Mouse (Mus musculus) midbrain, embryonic 15.5 days (tissue): ENCODE results near the gene Ppp1r1b. TPM values are rescaled to one million over a fixed set of nuclear protein-coding genes. Genes with fewer than 3 reads are reported as not detected.
A peak's percentile ranks its signal among the peaks of the same experiment; 100 is the strongest.

Source experiments
- ATAC-seq: fragments of 200-750 bp; cut with Nextera tagmentation; replicated peaks from 2 replicates; pipeline ENCODE4 v1.8.0; 2017; ENCODE audit warnings: moderate TSS enrichment
- H3K27ac ChIP-seq: fragments of 300-500 bp; sonication (generic); 2 replicates; pipeline ENCODE4 v1.5.1; 2015; ENCODE audit warnings: mild to moderate bottlenecking, inconsistent platforms
- H3K27me3 ChIP-seq: fragments of 300-500 bp; sonication (generic); replicated peaks from 2 replicates; pipeline ENCODE4 v1.6.1; 2015; ENCODE audit warnings: inconsistent platforms
- H3K36me3 ChIP-seq: fragments of 300-500 bp; sonication (generic); replicated peaks from 2 replicates; pipeline ENCODE4 v1.6.1; 2015; ENCODE audit warnings: inconsistent platforms
- H3K4me1 ChIP-seq: fragments of 300-500 bp; sonication (generic); 2 replicates; pipeline ENCODE4 v1.6.1; 2015; ENCODE audit warnings: inconsistent platforms
- H3K4me2 ChIP-seq: fragments of 300-500 bp; sonication (generic); 2 replicates; pipeline ENCODE4 v1.6.1; 2015; ENCODE audit warnings: inconsistent platforms, mild to moderate bottlenecking, moderate library complexity
- H3K4me3 ChIP-seq: fragments of 300-500 bp; sonication (generic); 2 replicates; pipeline ENCODE4 v1.5.1; 2015; ENCODE audit warnings: mild to moderate bottlenecking, inconsistent platforms
- H3K9ac ChIP-seq: fragments of 300-500 bp; sonication (generic); 2 replicates; pipeline ENCODE4 v1.6.1; 2015; ENCODE audit warnings: mild to moderate bottlenecking, inconsistent platforms
- H3K9me3 ChIP-seq: fragments of 300-500 bp; sonication (generic); 2 replicates; pipeline ENCODE4 v1.6.1; 2016; ENCODE audit warnings: inconsistent platforms
- WGBS: fragments of 180-500 bp; shearing (Covaris S2); methylation state at CpG from one replicate; pipeline ENCODE4 v1.1.7; 2015; ENCODE audit warnings: mixed read lengths; 5-methylcytosine and 5-hydroxymethylcytosine counted together
- polyA plus RNA-seq: library from polyadenylated mRNA; unstranded; fragments of >200 nt; fragmentation: Nextera tagmentation; extraction: Ambion mirVana; gene quantifications from 2 replicates; pipeline ENCODE4 v1.2.1, GENCODE M21; 2015

Gene Ppp1r1b
- 2.0 and 4.0 TPM in 2 replicates for polyA plus RNA-seq

DNA sequence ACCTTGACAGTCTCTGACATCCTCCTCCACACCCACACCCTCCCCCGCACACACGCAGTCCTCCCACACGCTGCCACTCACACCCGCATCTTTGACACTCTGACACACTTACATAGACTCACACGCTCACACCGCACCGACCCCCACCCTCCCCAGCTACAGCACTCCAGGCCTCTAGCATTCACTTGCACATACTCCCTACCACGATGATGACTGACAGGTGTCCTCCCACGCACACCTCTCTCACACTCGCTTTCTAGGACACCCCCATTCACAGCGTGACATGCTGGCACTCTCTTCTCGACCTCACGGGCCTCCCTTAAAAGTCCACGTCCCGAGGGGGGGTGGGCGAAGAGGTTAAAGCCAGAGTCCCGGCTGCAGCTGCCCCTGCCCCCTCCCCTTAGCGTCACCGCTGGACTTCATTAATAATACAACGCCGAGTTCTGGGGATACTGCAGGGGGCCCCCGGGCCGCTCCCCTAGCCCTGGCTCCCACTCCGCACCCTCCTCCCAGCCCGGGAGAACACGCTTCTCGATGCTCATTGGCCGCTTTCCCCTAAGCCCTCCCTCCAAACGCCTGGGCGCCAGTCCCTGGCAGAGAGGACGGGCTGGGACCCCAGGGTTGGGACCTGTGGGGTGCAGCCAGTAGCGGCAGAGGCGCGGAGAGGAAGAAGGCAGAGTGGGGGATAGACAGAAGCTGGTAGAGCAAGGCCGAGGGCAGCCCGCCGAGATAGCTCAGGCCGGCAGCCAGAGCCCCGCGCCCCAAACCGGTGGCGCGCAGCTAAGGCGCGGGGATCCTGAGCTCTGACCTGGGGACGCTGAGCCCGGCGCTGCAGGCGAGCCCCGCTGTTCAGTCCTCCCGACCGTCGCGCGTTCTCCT is at the start of gene Ppp1r1b:
TSS of gene Ppp1r1b (plus strand) at position 322 of the 879 bp plus-strand sequence.
- no peaks in the 10 kb centered on the region for H3K9me3 ChIP-seq
- H3K36me3 ChIP-seq: no peaks in the 10 kb centered on the region
- H3K9ac ChIP-seq: peak within 1 kb of the TSS; percentile 54
- 2% methylated on average over 48 of the region's 55 CpGs for whole genome bisulfite sequencing
- peak within 1 kb of the TSS; percentile 58 for H3K4me3 ChIP-seq
- H3K4me2 ChIP-seq: peak within 1 kb of the TSS; percentile 99
- peaks cover 72% of the 10 kb centered on the region for H3K27me3 ChIP-seq
- peaks cover 20% of the 10 kb centered on the region for H3K4me1 ChIP-seq
- ATAC-seq: peak; percentile 72
- no peak within 1 kb of the TSS for H3K27ac ChIP-seq

DNA sequence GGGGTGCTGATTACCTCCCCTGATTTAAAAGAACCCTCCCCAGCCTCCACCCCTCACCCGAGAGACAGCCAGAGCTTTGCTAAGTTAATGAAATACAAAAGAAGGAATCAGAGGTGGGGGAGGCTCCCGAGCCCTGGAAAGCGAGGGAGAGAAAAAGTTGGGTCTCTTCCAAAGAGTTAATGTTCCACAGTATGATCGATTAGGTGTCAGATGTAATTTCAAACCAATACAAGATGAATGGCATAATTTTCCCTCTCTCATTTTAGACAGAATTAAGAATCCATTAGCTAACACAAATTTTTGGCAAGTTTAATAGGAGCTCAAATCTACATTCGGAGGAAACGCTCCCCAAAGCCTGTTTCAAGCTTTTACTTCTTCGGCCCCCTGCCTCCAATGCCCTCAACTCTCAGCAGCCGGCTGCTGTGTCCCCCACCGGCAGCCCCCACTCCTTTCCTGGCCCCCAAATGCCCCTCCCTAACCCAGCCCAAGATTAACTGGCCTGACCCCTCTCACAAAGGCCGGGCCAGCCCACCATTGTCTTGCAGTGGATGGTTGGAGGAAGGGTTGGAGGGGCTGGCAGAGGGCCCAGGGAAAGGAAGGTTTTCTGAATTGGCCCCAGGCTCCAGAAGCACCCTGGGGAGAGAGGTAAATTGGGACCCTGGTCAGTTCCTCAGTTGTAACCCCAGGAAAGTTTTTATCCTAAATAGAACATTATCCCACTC is 49.6 kb upstream of the Ppp1r1b start:
- no peak overlapping the region for H3K9ac ChIP-seq
- 5% methylated on average over 10 of the region's 10 CpGs for WGBS
- no peaks in the 10 kb centered on the region for H3K9me3 ChIP-seq
- H3K36me3 ChIP-seq: no peaks in the 10 kb centered on the region
- peaks cover 16% of the 10 kb centered on the region; the same call in 1 of the 2 replicates for H3K27me3 ChIP-seq
- peaks cover 30% of the 10 kb centered on the region for H3K4me1 ChIP-seq
- ATAC-seq: no peak
- H3K4me2 ChIP-seq: no peak overlapping the region
- no peak overlapping the region for H3K27ac ChIP-seq
- H3K4me3 ChIP-seq: no peak overlapping the region

DNA sequence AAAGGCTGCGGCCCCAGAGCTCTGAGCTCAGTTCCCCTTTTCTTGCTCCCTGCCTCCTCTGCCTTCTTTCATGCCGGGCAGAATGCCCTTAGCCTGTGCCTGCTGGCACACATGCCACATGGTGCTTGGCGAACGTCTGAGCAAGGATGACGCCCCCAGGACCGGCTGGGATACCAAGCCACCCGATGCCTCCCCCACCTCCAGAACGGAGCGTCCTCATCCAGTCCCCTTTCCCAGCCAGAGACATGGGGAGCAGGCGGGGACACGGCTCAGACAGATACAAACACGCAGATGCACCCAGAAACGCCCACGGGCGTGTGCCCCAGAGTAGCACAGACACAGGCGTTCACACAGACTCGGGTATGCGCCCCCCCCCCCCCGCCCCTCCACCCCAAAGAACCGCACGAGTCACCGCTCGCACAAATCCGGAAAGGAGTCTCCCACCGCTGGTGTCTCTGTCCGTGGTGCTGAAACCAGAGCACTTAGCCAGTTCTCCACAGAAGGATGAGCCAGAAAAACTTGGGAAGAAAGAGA is 34.3 kb upstream of the Ppp1r1b start:
- no peak for ATAC-seq
- Histone ChIP-seq H3K27ac (no peak overlapping the region), H3K4me1 (peaks cover 10% of the 10 kb centered on the region; the same call in 1 of the 2 replicates), H3K9ac (no peak overlapping the region), H3K36me3 (no peaks in the 10 kb centered on the region), H3K4me2 (peak overlapping the region; percentile 3; the same call in 1 of the 2 replicates), H3K4me3 (no peak overlapping the region), H3K27me3 (peaks cover 77% of the 10 kb centered on the region), H3K9me3 (no peaks in the 10 kb centered on the region)
- WGBS: under 1% methylated on average over 26 of the region's 26 CpGs

DNA sequence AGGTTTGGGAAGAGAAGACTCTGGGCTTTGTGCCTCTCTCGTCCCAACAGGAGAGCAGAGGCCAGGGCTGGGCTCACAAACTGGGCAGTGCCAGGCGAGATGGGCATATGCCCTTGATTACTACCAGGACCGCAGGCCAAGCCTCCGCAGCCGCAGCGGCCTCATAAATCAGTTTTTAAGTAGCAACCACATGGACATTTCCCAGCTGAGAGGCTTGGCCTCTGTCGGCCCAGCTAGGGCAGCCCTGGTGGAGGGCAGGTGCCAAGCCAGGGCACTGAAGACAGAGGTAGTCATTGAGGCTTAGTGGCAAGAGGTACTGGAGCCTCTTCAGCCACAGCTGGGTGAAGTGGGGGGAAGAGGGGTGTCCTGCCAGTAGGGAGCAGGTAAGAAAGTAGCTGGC is 30.7 kb upstream of the Ppp1r1b start:
- H3K4me2 ChIP-seq: no peak overlapping the region
- WGBS: 4% methylated on average over 7 of the region's 7 CpGs
- peaks cover 89% of the 10 kb centered on the region for H3K27me3 ChIP-seq
- peaks cover 22% of the 10 kb centered on the region for H3K4me1 ChIP-seq
- H3K36me3 ChIP-seq: no peaks in the 10 kb centered on the region
- no peaks in the 10 kb centered on the region for H3K9me3 ChIP-seq
- no peak overlapping the region for H3K9ac ChIP-seq
- no peak overlapping the region for H3K27ac ChIP-seq
- ATAC-seq: no peak
- no peak overlapping the region for H3K4me3 ChIP-seq

DNA sequence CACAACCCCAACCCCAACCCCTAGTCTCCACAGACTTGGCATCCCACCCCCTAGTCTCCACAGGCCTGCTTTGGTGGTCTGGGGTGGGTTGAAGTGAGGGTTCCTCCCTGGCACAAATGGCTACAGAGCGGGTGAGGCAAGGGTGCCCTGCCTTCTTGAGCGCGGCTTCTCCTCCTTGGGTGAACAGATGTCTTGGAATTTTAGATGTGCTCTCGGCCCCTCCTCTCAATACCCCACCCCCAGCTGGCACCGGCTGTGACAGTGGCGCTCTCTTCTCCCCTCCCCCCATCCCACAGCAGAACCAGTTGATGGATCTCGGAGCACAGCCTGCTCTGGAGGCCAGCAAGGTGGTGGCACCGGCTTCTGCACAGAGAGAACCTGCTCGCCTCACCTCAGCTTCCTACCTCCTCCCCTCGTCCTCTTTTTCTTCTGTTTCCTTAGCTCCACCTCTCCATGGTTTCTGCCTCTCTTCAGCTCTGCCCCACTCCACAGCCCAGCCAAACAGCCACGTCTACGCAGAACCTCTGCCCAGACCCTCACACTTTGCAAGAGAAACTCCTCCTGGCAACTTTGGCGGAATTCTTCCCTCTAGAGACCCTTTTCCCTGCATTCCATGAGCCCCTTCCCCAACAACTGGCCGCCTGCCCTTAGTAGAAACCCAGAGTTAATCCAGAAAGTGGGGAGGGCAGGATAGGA is 29.6 kb upstream of the Ppp1r1b start:
- peaks cover 21% of the 10 kb centered on the region for H3K4me1 ChIP-seq
- H3K9me3 ChIP-seq: no peaks in the 10 kb centered on the region
- no peak for ATAC-seq
- no peak overlapping the region for H3K4me2 ChIP-seq
- H3K27me3 ChIP-seq: peaks cover 93% of the 10 kb centered on the region
- no peaks in the 10 kb centered on the region for H3K36me3 ChIP-seq
- H3K9ac ChIP-seq: no peak overlapping the region
- H3K4me3 ChIP-seq: no peak overlapping the region
- under 1% methylated on average over 14 of the region's 14 CpGs for WGBS
- no peak overlapping the region for H3K27ac ChIP-seq

DNA sequence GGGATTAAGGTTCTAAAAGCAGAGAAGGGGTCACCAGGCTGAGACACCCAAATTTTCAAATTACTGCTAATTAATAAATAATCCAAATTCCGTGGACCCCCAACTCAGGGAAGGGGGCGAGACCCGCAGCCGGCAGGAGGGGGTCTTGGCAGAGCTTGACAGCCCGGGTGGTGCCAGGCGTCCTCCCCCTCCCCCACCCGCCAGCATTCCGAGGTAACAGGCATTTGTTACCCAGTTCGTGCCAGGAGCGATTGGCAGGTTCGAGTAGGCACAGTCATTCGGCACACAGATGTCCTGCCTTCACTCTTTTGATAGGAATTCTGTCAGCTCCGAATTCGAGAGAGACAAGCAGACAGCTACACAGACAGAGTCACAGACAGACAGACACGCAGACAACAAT is 29.1 kb upstream of the Ppp1r1b start:
- Histone ChIP-seq H3K4me3 (no peak overlapping the region), H3K27me3 (peaks cover 94% of the 10 kb centered on the region), H3K9ac (no peak overlapping the region), H3K4me1 (peaks cover 17% of the 10 kb centered on the region), H3K36me3 (no peaks in the 10 kb centered on the region), H3K9me3 (no peaks in the 10 kb centered on the region), H3K27ac (no peak overlapping the region), H3K4me2 (no peak overlapping the region)
- 2% methylated on average over 15 of the region's 15 CpGs for WGBS
- no peak for ATAC-seq

DNA sequence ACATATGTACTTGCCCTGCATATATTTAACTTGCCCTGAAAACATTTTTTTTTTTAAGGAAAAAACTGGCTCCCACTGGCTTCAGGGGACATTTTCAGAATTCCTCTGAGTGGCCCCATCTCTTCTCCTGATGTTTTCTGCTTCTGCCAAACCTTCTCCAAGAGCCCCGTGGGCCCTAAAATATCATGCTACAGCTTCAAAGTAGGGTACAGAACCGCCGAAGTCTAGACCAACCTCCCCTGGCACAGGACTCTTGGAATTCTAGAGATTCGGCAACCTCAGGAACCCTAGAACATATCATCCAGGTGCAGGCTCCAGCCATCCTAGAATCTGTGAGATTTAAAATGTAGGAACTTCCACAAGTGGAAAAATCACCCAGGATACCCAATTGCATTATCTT is 28.7 kb upstream of the Ppp1r1b start:
- no peaks in the 10 kb centered on the region for H3K9me3 ChIP-seq
- H3K4me2 ChIP-seq: no peak overlapping the region
- H3K27me3 ChIP-seq: peaks cover 94% of the 10 kb centered on the region
- H3K4me3 ChIP-seq: no peak overlapping the region
- 13% methylated on average over 4 of the region's 4 CpGs for WGBS
- no peak overlapping the region for H3K9ac ChIP-seq
- no peak for ATAC-seq
- H3K36me3 ChIP-seq: no peaks in the 10 kb centered on the region
- no peak overlapping the region for H3K27ac ChIP-seq
- peaks cover 17% of the 10 kb centered on the region for H3K4me1 ChIP-seq

DNA sequence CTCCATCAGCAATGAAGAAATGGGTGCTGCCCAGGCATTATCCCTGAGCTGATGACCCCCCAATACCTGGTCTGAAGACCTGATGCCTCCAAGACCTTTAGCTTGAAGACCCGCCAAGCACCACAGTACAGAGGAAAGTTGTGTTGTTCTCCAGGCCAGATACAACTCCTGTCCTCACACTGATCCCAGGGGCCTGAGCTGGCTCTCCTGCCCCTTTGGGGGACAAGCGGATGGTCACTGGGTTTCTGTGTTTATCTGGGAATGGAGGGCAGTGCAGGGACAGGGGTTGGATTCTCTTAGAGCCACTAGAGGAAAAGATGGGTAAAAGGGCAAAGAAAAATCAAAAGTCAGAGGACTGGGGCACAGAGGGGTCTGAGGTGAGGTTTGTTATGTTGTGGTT is 28.3 kb upstream of the Ppp1r1b start:
- H3K9ac ChIP-seq: no peak overlapping the region
- no peaks in the 10 kb centered on the region for H3K36me3 ChIP-seq
- ATAC-seq: no peak
- H3K4me3 ChIP-seq: no peak overlapping the region
- no peak overlapping the region for H3K4me2 ChIP-seq
- H3K9me3 ChIP-seq: no peaks in the 10 kb centered on the region
- H3K27ac ChIP-seq: no peak overlapping the region
- 7% methylated on average over 2 of the region's 2 CpGs for WGBS
- H3K4me1 ChIP-seq: peaks cover 17% of the 10 kb centered on the region
- H3K27me3 ChIP-seq: peaks cover 96% of the 10 kb centered on the region

DNA sequence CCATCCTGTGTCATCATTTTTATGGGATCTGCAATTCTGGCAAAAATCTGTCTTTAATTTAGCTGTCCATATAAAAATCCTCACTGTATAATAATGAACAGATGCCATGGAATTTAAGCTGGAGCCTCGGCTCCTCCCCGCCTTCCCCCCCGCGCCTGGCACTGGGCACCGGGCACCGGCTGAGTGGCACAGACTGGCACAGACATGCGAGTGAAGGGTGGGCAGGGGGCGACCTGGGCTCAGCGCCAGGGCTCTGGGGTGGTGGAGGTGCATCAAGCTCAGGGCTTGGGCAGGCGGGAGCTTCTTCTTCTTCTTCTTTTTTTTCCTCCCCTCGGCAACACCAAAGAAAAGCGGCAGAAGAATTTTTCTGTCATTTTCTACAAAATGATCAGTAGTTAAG is 27.8 kb upstream of the Ppp1r1b start:
- no peak for ATAC-seq
- Histone ChIP-seq H3K4me1 (peaks cover 17% of the 10 kb centered on the region), H3K4me3 (no peak overlapping the region), H3K27ac (no peak overlapping the region), H3K36me3 (no peaks in the 10 kb centered on the region), H3K4me2 (peak overlapping the region; percentile 22; the same call in 1 of the 2 replicates), H3K9me3 (no peaks in the 10 kb centered on the region), H3K27me3 (peaks cover 96% of the 10 kb centered on the region), H3K9ac (no peak overlapping the region)
- 5% methylated on average over 12 of the region's 12 CpGs for WGBS

DNA sequence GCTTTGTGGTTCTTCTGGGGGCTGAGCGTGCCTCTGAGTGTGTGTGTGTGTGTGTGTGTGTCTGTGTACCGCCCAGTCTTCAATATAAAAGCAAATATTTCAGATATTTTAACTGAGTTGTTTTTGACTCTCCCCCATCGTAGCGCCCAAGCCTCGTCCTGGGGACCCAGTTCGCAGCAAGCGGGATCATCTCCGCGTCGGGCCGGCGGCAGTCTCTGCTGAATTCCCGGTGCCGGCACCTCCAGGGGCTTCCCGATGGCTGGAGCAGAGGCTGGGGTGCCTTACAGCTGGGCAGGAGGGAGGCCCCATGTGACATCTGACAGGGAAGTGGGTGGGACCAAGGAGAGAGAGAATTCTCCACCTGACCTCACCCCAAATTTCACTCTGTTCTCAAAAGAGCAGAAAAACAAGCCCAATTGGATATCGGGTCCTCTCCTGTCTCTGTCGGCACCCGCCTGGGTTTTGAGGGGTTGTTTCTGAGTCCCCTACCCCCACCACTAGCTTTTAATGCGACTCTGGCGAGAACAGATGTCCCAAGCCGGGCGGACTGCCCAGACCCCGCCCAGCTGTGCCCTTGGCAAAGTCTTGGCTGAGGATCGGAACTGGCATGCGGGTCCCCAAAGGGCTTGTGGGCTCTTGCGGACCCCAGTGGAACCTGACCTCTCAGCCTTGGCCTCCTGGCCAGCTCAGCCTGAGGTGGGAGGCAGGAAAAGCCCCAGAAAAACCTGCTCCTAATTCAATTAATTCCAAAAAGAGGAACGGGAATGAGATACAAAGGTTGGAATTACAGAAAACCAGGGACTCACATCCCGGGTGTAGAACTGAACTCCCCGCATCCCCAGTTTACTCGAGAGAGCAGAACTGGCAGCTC is 27.2 kb upstream of the Ppp1r1b start:
- Histone ChIP-seq H3K27me3 (peaks cover 96% of the 10 kb centered on the region), H3K9me3 (no peaks in the 10 kb centered on the region), H3K4me1 (peaks cover 17% of the 10 kb centered on the region), H3K9ac (no peak overlapping the region), H3K4me3 (no peak overlapping the region), H3K27ac (no peak overlapping the region; the same call in 1 of the 2 replicates), H3K4me2 (peak overlapping the region; percentile 22), H3K36me3 (no peaks in the 10 kb centered on the region)
- WGBS: under 1% methylated on average over 30 of the region's 30 CpGs
- ATAC-seq: no peak

DNA sequence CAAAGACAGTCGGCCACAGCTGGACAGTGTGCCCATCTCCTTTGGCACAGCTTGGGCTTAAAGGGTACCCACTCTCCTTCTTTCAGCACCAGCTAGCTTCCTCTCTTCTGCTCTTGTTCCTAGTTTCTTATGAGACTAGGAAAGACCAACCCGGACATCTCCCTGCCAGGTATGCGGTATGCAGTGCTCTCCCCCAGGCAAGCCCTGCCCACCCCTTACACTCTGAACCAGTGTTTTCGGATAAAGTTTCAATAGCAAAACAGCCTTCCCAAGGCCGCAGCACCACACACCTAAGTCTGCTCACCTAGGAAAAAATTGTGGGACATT is 26.6 kb upstream of the Ppp1r1b start:
- no peak overlapping the region for H3K4me3 ChIP-seq
- no peak for ATAC-seq
- H3K4me2 ChIP-seq: no peak overlapping the region
- no peak overlapping the region for H3K27ac ChIP-seq
- H3K9me3 ChIP-seq: no peaks in the 10 kb centered on the region
- WGBS: 10% methylated on average over 5 of the region's 5 CpGs
- H3K9ac ChIP-seq: no peak overlapping the region
- peaks cover 19% of the 10 kb centered on the region for H3K4me1 ChIP-seq
- no peaks in the 10 kb centered on the region for H3K36me3 ChIP-seq
- H3K27me3 ChIP-seq: peaks cover 95% of the 10 kb centered on the region
